Mouse (Mus musculus) layer of hippocampus, adult 8-10 months (tissue): ENCODE data around the gene Pheta2. TPM values are rescaled to one million over a fixed set of nuclear protein-coding genes. Genes with fewer than 3 reads are reported as not detected.
"Not testable (repeated sequence)": the region's sequence is repeated elsewhere in the genome, so short reads cannot be mapped to it uniquely, and the experiment has no call there.

Experiments used
- DNase-seq, 2 experiments: peaks; one replicate each; pipeline ENCODE4 v3.0.0; 2022; ENCODE audit warnings: low spot score in 2 of 2
- total RNA-seq, 4 experiments: library from RNA; stranded (reverse); gene quantifications; 2 replicates each; pipeline ENCODE4 v1.2.4; 2022

Gene Pheta2
- total RNA-seq, 4 experiments from 2014 or later = 0.22 to 1.2 (median 0.32) TPM

DNA sequence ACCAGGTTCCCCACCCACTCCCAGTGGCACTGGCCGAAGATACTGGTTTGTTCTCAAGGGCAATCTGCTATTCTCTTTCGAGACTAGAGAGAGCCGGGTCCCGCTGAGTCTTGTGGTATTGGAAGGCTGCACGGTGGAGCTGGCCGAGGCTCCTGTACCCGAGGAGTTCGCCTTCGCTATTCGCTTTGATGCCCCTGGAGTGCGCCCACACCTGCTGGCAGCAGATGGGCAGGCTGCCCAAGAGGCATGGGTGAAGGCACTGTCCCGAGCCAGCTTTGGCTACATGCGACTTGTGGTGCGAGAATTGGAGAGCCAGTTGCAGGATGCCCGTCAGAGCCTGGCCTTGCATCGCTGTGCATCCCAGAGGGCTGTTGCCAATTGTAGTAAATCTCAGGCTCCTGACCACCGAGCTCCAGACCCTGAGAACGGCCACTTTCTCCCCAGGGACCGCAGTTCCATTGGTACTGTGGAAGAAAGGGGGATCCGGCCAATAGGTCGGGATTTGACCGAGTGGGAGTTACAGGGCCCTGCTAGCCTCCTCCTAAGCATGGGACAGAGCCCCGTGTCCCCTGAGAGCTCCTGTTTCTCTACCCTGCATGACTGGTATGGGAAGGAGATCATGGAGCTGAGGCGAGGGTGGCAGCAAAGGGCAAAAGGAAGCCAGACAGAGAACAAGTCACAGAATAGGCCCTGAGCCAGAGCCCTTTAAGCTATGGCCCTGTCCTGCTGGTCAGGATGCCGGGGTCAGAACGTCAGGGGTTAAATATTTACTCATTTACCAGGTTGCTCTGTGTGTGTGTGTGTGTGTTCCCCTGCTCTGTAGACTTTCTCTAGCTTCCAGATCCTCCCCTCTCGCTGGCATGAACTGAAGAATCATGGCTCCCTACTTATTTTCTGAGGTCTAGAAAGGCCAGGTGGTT is 4.9 kb downstream of the Pheta2 start:
- DNase-seq = no peak

DNA sequence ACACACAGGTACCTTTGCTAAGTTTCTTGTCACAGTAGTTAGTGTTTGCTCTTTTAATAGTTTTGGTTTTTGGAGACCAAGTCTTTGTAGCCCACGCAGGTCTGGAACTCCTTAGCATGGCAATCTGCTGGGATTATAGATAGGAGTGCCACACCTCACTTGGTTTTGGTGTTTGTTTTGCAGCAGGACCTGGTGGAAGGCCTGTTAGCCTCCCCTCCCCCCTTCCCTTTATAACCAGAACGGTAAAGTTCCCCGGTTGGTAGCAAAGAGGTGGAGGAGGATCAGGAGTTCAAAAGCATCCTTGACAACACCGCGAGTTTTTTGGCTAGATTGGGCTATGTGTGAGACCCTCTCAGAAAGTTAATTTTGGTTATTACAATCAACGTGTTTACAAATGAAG is 6.2 kb downstream of the Pheta2 start:
- no peak for DNase-seq

DNA sequence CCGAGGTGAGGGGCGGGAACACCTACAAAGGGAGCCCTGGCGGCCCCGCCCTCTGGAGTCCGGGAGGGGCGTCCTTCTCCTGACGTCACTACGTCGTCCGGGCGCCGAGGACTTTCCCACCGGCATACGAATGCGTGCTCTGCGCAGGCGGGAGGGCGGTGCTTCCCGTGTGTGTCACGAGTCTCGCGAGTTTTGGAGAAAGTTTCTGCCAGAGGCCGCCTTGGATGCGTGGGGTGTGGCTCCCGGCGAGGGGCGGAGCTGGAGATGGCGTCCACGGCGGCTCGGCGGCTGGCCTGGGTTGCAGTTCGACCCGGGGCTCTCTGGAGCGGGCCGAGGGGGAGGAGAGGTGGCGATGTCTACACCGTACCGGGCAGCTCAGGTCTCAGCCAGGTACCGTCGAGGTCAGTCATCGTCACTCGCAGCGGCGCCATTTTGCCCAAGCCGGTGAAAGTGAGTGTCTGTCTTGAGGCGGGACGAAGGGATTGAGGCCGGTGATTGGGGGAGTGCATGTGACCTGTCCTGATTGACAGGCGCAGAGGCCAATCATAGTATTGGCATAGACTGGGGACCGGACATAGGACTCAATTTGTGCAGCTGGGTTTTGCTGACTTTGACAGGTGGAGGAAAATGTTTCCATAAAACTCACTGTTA is 7.2 kb downstream of the Pheta2 start:
- DNase-seq = peak; percentile 97 to 99

DNA sequence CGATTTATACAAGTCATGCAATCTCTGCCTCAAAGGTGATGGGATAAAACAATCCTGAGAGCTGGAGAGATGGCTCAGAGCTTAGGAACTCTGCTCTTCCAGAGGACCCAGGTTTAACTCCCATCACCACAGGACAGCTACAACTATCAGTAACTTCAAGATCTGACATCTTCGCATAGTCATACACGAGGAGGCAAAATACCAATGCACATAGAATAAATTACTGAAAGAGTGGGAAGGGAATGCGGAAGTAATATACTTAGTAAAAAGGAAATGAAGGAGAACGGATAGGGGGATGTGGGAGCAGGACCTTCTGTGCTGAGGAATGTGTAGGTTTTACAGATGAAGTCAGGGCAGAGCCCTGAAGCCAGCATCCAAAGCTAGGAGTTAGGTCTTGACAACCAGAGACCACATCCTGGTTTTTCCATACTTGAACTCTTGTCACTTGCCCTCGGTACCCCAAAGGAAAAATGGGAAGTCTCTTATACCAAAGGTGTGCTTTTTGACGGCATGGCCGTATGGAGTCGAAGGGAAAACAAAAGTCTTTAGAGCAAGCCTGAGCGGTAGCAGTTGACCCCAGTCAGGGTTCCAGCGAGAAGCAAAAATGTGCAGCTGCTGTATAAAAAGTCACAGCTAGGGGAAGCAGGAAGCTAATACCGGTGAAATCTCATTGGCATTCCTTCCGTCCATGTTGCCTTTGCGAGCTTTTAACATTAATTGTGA is 8.0 kb downstream of the Pheta2 start:
- no peak for DNase-seq

DNA sequence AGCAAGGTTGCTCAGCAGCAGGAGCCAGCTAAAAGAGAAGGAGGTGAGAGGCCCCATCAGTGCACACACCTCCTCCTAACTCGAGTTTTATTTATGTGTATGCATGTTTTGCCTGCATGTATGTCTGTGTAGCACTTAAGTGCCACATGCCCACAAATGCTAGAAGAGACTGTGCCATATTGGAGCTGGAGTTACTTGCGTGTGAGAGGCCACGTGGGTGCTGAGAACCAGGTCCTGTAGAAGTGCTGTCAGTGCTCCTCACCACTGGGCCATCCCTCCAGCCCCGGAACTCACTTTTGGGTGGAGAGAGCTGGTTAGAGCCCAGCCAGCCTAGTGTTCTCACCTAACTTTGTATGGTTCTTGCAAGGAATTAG is 8.5 kb downstream of the Pheta2 start:
- DNase-seq = no peak

DNA sequence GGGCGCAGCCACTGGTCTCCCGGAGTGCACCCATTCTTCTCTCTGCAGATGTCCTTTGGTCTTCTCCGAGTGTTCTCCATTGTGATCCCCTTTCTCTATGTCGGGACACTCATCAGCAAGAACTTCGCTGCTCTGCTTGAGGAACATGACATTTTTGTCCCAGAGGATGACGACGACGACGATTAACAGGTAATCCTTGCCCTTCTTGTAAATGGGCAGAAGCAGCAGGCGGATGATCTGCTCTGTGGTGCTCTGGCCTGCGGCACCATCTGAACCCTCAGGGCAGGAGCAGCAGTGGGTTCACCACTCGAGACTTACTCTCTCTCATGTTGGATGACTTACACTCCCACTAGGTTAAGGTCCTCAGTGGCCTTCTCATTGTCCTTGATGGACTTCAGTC is 9.1 kb downstream of the Pheta2 start:
- DNase-seq = no peak

DNA sequence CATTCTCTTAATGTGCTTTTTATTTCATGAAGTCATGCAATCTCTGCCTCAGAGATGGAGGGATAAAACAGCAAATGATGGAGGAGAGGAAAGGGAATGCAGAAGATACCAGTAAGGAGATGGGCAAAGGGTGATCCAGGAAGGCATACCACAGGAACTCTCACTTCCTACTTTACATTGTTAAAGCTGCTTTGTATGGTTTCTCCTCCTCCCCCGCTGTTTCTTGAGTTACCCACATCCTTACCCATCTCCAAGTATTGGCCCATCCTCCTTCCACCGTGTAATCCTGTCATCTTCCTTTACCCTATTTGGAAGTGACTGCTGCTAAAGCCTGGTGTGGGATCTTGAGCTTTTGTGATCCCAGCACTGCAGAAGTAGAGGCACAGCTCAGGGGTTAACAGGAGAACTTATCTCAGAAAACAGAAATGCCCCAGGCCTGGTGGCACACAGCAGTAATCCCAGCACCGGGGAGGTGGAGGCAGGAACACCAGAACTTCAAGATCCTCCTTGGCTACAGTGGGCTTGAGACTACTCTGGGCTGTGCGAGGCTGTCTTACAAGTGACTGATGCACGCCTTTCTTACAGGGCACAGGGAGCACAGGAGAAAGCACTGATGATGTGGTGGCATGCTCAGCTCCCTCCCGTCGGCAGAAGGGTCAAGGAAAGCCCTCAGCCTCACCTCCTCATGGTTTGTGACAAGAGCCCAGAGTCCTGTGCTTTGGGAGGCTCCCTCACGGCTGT is 9.7 kb downstream of the Pheta2 start:
- DNase-seq = no peak

DNA sequence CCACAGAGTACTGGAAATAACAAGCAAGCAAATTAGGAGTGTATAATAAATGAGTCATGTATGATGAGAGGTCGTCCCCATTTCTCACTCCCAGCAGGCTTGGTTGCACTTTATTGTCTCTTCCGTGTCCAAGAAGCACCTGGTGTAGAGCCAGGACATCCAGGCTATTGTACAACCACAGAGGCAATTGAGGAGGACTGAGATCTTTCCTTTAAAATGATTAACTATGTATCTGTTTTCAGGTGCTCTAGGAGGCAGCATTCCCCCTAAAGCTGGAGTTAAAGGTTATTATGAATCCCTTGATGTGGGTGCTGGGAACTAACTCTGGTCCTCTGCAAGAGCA is 10.2 kb downstream of the Pheta2 start:
- no peak for DNase-seq

DNA sequence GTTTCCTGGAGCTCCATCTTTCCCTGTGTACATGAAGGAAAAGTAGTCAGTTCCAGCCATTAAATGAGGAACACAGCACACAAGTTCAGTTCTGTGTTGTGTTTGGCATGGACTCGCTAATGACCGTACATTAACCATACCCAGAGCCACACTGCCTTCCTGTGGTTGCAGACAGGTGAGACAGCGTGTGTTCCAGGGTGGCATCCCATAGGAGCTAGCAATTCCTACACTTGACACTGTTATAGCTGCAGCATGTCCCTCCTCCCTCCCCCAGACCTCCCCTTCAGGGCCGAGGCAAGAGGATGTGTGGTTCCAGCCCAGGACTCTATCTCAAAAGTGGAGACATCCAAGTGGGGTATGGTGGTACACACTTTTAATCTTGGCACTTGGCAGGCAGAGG is 11.6 kb downstream of the Pheta2 start:
- DNase-seq = no peak

DNA sequence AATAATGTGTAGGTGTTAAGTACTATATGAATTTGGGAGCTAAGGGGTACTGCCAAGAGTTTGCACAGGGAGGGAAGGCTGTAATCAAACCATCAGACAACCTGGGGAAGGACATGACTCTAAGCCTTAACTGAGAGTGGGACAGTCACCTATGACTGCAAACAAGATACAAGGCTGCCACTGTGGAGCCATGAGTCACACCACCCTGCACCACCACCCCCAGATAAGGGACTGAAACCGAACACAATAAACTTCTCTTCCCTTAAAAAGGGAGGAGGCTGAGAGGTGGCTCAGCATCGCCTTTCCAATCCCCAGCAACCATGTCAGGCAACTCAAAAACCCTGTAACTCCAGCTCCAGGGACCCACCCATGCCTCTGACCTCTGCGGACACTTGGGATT is 12.7 kb downstream of the Pheta2 start:
- no peak for DNase-seq

DNA sequence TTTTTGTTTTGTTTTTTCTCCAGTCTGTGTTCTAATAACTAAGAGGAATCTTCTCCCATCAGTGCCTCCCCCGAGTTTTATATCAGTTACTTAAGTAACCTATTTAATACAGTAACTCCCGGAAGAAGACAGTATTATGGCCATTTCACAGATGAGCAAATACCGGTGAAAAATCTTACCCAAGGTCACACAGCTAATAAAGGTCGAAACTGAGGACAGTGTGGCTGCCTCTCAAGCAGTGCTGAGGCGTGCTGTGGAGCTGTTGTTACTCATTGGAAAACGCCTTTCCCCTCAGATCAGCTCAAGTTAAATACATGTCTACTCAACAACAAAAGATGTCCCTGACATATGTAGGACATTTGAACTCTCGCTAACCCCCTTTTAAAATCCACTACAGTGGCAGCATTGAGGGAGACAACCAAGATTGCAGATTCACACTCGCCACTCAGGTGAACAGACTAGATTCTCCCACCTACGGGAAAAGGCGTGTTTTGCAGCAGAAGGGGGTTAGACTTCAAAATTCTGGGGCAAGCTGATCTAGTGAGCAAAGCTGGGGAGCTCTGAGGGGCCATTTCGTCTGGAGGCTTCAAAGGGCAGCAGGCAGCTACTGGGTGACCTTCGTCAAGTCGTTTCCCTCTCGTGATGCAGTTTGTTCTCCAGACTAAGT is 14.5 kb downstream of the Pheta2 start:
- DNase-seq = no peak

DNA sequence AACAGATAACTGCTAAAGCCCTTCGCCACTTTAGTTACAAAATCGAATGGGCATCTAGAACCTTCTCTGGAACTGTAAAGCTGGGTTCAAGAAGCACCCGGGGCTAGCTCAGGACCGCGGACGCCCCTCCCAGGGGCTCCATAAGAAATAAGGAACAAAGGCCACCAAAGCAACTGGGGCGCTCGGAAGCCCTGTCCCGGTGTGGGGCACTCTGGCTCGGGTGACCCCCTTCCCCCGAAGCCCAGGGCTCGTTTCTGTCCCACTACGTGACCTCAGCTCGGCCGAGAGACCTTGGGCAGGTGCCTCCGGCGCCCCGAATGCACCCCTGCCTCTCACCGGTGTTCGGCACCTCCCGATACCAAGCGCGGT is 15.0 kb downstream of the Pheta2 start:
- no peak for DNase-seq

DNA sequence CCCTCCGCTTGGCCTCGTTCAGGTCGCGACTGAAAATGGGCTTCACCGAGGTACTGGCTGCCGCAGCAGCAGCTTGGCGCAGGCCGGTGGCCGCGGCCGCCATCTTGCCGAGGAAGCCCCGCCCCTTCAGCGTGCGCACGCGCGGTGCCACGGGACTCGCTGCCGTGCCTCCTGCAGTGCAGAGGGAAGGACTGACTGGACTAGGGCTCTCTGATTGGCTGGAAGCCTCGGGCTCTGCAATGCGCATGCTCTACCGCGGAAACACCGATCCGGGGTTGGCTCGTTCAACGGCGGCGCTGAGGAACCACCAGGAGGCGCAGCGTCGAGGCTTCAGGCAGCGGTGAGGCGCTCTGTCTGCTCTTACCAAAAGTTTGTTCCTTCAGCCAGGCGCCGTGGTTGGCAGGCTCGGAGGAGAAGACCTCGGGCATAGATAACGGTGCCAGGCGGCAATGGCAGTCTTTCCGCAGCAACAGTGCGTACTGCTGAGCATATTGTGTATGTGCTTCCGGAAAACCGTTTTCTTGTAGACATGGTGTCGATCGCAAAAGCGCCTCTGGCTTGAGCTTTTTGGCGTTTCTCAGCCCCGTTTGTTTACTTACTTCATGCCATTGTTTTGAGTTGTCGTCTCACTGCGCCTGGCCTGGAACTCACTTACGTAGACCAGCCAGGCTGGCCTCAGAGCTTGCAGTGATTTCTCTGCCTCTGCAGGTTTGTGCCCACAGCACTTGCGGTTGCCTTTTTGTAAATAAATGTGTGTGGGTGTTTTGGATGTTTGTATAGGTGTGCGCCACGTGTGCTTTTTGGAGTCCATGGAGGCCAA is 15.6 kb downstream of the Pheta2 start, which contains the start of gene Ndufa6:
TSS of gene Ndufa6 (minus strand) at position 197 of the 820 bp plus-strand sequence.
- peak; percentile 96 to 97 for DNase-seq

DNA sequence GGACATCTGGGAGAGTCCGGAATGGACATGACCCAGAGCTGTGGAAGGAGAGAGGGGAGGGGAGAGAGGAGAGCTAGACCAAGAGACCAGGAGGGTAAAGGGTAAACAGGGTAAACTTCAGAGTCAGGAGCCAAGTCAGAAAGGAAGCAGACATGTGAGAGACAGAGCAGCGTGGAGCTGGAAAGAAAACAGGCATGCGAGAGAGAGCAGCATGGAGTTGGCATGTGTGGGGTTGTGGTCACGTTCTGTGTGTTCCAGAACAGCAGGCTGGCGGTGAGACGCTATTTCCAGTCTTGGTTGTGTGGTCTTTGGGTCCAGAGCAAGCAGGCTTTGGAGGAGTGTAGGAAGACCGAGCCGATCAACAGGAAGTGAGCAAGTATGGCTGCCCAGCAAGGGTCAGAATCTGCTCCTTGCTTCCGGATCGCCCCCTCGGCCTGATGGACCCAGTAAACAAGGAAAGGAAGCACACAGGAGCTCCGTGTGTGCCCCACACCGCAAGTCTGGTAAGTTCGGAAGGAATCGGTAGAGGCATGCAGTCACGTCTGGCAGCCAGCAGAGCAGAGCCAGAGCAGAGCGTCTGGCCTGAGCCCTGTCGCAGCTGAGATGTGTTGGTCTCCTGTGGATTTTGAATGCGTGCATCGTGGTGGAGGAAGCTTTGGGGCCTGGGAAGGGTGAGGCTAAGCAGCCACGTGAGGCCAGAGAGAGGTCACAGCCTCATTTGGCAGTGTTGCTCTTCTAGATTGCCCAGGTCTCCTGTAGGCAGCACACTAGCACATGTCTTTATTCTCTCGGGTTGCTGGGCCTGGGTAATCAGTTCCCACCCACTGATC is 19.9 kb downstream of the Pheta2 start:
- DNase-seq = no peak

DNA sequence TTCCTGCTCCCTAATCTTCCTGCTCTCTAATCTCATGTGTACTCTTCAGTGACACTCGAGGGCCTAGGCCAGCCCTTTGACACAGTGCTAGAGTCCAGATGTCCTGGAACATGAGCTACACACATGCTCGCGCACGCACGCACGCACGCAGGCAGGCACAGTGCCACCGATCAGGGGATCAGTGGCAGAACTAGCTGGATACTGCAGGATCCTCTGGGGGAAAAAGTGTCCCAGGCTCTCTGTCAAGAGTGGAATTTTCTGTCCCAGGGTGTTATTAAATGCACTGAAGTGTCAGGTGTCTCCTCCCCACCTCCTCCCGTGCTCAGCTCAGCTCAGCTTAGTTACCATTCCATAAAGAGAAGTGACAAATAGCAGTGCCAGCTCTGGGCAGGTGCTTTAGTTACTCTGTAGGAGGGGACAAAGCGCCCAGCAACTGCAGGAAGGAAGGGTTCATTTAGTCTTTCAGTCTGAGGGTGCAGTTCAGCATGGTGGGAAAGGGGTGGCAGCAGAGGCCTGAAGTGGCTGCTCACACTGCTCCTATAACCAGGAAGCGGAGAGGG is 22.8 kb downstream of the Pheta2 start:
- peak; percentile 2 to 4 for DNase-seq

DNA sequence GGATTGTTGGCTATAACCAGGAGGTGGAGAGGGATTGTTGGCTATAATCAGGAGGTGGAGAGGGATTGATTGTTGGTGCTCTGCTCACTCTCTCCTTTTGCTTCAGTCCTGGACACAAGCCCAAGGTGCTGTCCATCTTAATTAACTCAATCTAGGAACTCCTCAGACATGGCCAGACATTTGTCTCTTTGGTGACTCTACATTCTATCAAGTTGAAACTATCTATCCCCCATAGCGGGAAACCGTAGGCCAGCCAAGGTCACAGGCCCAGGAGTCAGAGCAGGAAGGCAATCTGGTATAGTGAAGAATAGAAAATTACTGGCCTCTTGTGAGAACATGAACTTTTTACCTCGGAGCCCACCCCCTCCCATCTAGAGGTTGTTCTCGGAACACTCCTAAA is 23.5 kb downstream of the Pheta2 start:
- DNase-seq = no peak

DNA sequence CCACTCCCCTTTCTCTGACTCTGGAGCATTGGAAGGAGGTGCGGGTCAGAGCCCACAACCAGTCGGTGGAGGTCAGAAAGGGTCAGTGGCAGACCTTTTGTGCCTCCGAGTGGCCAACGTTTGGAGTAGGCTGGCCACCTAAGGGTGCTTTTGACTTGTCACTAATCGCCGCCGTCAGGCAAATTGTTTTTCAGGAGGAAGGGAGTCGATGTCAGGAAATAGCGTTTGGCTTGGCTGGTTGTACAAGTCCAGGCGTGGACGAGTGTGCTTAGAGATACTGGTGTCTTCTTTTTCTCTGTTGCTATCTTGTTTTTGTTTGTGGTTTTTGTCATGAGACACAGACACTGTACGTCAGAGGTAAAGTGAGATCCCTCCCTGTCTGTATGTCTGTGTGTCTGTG is 25.1 kb downstream of the Pheta2 start:
- DNase-seq = not testable (repeated sequence)

DNA sequence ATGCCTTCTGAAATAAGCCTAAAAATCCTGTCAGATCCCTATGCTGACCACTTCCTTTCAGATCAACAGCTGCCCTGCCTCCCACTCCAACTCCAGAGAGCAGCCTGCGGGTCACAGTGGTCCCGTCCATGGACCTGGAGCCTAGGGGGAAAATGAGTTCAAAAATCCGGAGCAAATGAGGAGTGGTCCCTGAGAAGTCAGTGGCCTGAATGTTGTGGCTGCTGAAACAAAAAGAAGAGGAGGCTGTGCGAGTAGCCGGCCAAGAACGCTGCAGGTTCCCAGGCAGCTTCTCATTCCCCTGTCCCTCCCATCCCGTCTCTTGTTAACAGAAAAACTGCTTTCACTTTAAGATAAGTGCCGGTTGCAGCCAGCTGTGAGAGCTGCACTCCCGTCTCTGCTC is 25.8 kb downstream of the Pheta2 start:
- not testable (repeated sequence) for DNase-seq

DNA sequence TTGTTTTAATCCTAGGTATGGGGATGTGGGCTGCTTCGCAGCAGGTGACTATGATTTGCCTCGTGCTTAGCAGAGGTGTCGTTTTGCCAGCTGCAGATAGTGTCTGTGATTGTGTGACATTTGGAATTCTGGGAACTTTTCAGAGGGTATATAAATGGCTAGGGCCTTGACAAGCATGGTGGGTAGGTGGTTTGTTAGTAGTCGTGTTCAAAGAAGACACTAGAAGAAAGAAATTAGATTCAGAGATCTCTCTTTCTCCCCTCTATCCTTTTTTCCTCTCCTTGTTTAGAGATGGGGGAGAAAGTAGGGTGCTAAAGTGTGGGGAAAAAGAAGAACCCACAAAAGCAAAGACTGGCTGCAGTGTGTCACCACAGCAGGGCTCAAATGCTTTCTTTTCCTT is 29.4 kb downstream of the Pheta2 start:
- no peak for DNase-seq
